Mouse (Mus musculus) bone marrow macrophage, adult 2 months (primary cell): Measurements from ENCODE around the gene 1700015G11Rik.

ENCODE experiments used
- CTCF ChIP-seq: IDR thresholded peaks from 2 replicates; pipeline ENCODE4 v1.5.1; 2012; ENCODE audit warnings: low read depth, mild to moderate bottlenecking, low read length, moderate library complexity
- POLR2A ChIP-seq: IDR thresholded peaks from 2 replicates; pipeline ENCODE4 v1.6.1; 2012; ENCODE audit warnings: mild to moderate bottlenecking, low read depth, low read length, borderline replicate concordance

GRCm38 (mm10) chr7:51973091-51973490, 42.4 kb downstream of the 1700015G11Rik start:
- no peak for TF ChIP-seq CTCF
- no peak for TF ChIP-seq POLR2A
